Mouse (Mus musculus) hindbrain, postnatal 0 days (tissue): ENCODE results near the gene Lrmda. TPM values are rescaled to one million over a fixed set of nuclear protein-coding genes. Genes with fewer than 3 reads are reported as not detected.

Experiments used
- ATAC-seq: fragments of 200-750 bp; cut with Nextera tagmentation; 2 replicates; pipeline ENCODE4 v1.8.0; 2017; ENCODE audit warnings: mild to moderate bottlenecking, moderate TSS enrichment, moderate library complexity
- DNase-seq: peaks from one replicate; pipeline ENCODE4 v3.0.0-alpha.2; 2015; ENCODE audit warnings: low spot score
- H3K27ac ChIP-seq: fragments of 300-500 bp; sonication (generic); 2 replicates; pipeline ENCODE4 v1.5.1; 2014; ENCODE audit warnings: mild to moderate bottlenecking
- H3K27me3 ChIP-seq: fragments of 300-500 bp; sonication (generic); 2 replicates; pipeline ENCODE4 v1.6.1; 2014; ENCODE audit warnings: low read length, mixed read lengths; ENCODE audit not compliant: insufficient read depth
- H3K36me3 ChIP-seq: fragments of 300-500 bp; sonication (generic); 2 replicates; pipeline ENCODE4 v1.6.1; 2014; ENCODE audit warnings: low read length, mixed read lengths; ENCODE audit not compliant: insufficient read depth
- H3K4me1 ChIP-seq: fragments of 300-500 bp; sonication (generic); 2 replicates; pipeline ENCODE4 v1.6.1; 2014; ENCODE audit warnings: antibody characterized with exemption, low read length, mixed read lengths; ENCODE audit not compliant: insufficient read depth
- H3K4me2 ChIP-seq: fragments of 300-500 bp; sonication (generic); 2 replicates; pipeline ENCODE4 v1.6.1; 2014; ENCODE audit warnings: low read depth, mild to moderate bottlenecking, low read length, moderate library complexity, mixed read lengths
- H3K4me3 ChIP-seq: fragments of 300-500 bp; sonication (generic); 2 replicates; pipeline ENCODE4 v1.5.1; 2014; ENCODE audit warnings: low read length
- H3K9ac ChIP-seq: fragments of 300-500 bp; sonication (generic); replicated peaks from 2 replicates; pipeline ENCODE4 v1.6.1; 2014; ENCODE audit warnings: mild to moderate bottlenecking, low read length, moderate library complexity, mixed read lengths
- H3K9me3 ChIP-seq: fragments of 300-500 bp; sonication (generic); 2 replicates; pipeline ENCODE4 v1.6.1; 2016; ENCODE audit warnings: low read length, mixed read lengths
- CTCF ChIP-seq: IDR thresholded peaks from 2 replicates; pipeline ENCODE4 v1.5.1; 2016; ENCODE audit warnings: antibody characterized with exemption, control low read depth, low read depth
- WGBS: fragments of 180-500 bp; shearing (Covaris S2); extraction: QIAGEN DNeasy Blood & Tissue Kit; methylation state at CpG from one replicate; pipeline ENCODE4 v1.1.7; 2014; 5-methylcytosine and 5-hydroxymethylcytosine counted together
- polyA plus RNA-seq: library from polyadenylated mRNA; unstranded; fragments of >200 nt; fragmentation: Nextera tagmentation; extraction: Ambion mirVana; gene quantifications from 2 replicates; pipeline ENCODE4 v1.2.1, GENCODE M21; 2015
- total RNA-seq: library from RNA; depleted of rRNA; stranded (reverse); fragments of >200 nt; gene quantifications from 2 replicates; pipeline ENCODE4 v1.2.3, GENCODE M21; 2014

Lrmda gene
- total and polyA plus RNA-seq, 2 experiments from 2014 or later: 0.21 to 0.53 TPM

GRCm38 (mm10) chr14:22673581-22673980 lies 654.1 kb downstream of the Lrmda start:
- Histone ChIP-seq H3K9ac (no peak overlapping the region), H3K4me1 (no peaks in the 10 kb centered on the region), H3K36me3 (no peaks in the 10 kb centered on the region), H3K27ac (no peak overlapping the region), H3K27me3 (no peaks in the 10 kb centered on the region), H3K4me2 (no peak overlapping the region), H3K4me3 (no peak overlapping the region), H3K9me3 (no peaks in the 10 kb centered on the region)
- TF ChIP-seq CTCF: no peak
- 35% methylated on average over 5 of the region's 5 CpGs for WGBS
- DNase-seq: no peak
- no peak for ATAC-seq

DNA sequence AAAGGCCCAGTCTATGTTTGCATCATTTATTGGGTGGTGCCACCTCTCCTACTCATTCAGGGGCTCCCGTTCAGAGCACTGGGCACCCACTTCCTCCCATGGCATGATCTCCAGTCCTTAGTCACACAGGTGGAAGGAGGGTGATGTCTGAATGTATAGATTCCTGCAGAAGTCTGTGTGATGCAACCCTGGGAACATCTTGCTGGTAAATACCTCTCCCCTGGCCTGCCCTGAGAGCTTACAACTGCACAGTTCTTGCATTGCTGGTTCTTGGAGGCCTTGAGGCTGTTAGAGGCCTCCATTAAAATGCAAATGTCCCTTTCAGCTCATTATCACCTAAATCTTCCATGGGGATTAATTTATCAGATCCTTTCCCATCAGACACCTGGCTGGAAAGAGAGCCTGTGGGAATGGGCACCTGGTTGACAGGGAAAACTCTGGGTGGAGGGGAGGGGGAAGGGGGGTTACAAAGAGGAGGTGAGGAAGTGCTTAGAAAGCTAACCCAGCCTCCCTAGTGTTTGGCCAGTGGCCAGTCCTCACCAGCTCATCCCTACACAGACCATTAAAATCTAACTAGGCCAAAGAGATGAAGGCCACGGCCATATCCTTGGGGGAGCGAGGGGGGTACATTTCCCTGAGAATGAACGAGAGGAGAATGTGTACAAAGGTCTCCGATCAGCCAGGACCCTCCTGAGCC lies 659.6 kb downstream of the Lrmda start:
- no peak overlapping the region for H3K4me2 ChIP-seq
- no peak overlapping the region for H3K4me3 ChIP-seq
- no peaks in the 10 kb centered on the region for H3K27me3 ChIP-seq
- no peaks in the 10 kb centered on the region for H3K4me1 ChIP-seq
- ATAC-seq: peak; percentile 47; the same call in 1 of the 2 replicates
- H3K27ac ChIP-seq: no peak overlapping the region
- H3K36me3 ChIP-seq: no peaks in the 10 kb centered on the region
- no peaks in the 10 kb centered on the region for H3K9me3 ChIP-seq
- 38% methylated on average over 5 of the region's 5 CpGs for WGBS
- no peak overlapping the region for H3K9ac ChIP-seq
- DNase-seq: no peak
- TF ChIP-seq CTCF: no peak

- Histone ChIP-seq H3K36me3 (no peaks in the 10 kb centered on the region), H3K9ac (no peak overlapping the region), H3K4me2 (no peak overlapping the region), H3K4me1 (no peaks in the 10 kb centered on the region), H3K27ac (no peak overlapping the region), H3K27me3 (no peaks in the 10 kb centered on the region), H3K4me3 (no peak overlapping the region), H3K9me3 (no peaks in the 10 kb centered on the region)
- DNase-seq (peak; percentile 40), ATAC-seq (peak; percentile 21; the same call in 1 of the 2 replicates)
- WGBS: 32% methylated on average over 9 of the region's 9 CpGs
- no peak for TF ChIP-seq CTCF
Observed at GRCm38 (mm10) chr14:22679705-22680643, 660.5 kb downstream of the Lrmda start.

DNA sequence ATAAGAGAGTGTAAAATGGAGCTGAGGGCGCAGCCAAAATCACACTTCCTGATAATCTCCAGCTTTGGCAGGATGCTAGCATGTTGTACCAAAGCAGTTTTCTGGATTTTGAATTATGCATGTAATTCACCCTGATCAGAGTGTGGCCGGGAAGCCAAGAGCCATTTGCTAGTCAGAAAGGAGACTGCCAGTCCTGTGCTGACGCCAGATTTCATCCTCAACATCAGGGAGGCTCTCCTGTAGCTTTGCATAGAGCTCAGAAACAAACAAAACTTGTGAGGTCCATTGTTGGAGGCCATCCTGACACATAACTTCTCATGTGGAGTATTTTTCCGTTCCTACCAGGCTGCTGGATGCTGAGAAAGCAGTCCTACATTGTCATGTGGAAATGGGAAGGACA lies 667.4 kb downstream of the Lrmda start:
- H3K4me3 ChIP-seq: no peak overlapping the region
- no peaks in the 10 kb centered on the region for H3K27me3 ChIP-seq
- no peaks in the 10 kb centered on the region for H3K36me3 ChIP-seq
- no peaks in the 10 kb centered on the region for H3K4me1 ChIP-seq
- H3K4me2 ChIP-seq: no peak overlapping the region
- no peak overlapping the region for H3K9ac ChIP-seq
- DNase-seq (no peak), ATAC-seq (no peak)
- TF ChIP-seq CTCF: no peak
- WGBS: 49% methylated on average over 4 of the region's 4 CpGs
- H3K27ac ChIP-seq: no peak overlapping the region
- no peaks in the 10 kb centered on the region for H3K9me3 ChIP-seq

DNA sequence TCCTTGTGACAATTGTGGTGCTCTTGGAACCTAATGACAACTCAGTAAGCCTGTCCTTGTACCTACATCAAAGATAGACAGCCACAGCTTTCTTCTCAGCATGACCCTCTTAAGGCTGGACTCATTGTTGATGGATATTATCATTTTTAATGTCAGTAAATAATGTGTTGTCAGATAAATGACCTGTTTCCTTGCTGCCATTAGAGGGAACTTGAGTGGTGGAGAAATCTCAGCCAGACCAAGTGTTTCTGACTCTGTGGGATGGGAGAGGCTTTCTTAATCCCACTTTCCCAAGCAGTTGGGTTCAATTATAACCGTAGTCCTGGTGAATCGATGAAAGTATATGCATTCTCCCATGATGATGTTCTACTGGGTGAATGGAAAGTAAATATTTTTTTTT lies 668.9 kb downstream of the Lrmda start:
- no peaks in the 10 kb centered on the region for H3K27me3 ChIP-seq
- DNase-seq: no peak
- no peak overlapping the region for H3K27ac ChIP-seq
- WGBS: 90% methylated on average over 2 of the region's 2 CpGs
- no peak for TF ChIP-seq CTCF
- H3K36me3 ChIP-seq: no peaks in the 10 kb centered on the region
- no peak overlapping the region for H3K9ac ChIP-seq
- no peak overlapping the region for H3K4me2 ChIP-seq
- H3K4me1 ChIP-seq: no peaks in the 10 kb centered on the region
- ATAC-seq: no peak
- no peaks in the 10 kb centered on the region for H3K9me3 ChIP-seq
- no peak overlapping the region for H3K4me3 ChIP-seq

DNA sequence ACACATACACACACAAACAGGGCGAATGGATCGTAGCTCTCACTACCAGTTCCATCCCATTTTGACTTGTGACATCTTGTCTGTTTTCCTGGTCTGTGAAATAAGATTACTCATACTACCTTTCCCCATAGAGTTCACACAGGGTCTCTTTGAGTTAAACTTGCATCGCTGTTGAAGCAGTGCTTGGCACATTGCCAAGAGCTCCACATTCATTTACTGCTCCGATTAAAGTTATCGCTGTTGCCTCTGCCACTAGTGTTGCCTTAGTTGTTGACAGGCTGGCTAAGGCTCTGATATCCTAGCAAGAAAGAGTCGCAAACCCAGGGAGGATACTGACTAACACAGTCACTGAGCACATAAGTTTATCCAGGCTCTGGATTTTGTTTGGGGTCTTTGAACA lies 675.9 kb downstream of the Lrmda start:
- peak; percentile 71 for DNase-seq
- TF ChIP-seq CTCF: no peak
- H3K9me3 ChIP-seq: no peaks in the 10 kb centered on the region
- H3K4me3 ChIP-seq: no peak overlapping the region
- 42% methylated on average over 6 of the region's 6 CpGs for WGBS
- no peaks in the 10 kb centered on the region for H3K27me3 ChIP-seq
- no peaks in the 10 kb centered on the region for H3K4me1 ChIP-seq
- ATAC-seq: no peak
- no peak overlapping the region for H3K27ac ChIP-seq
- H3K36me3 ChIP-seq: no peaks in the 10 kb centered on the region
- no peak overlapping the region for H3K4me2 ChIP-seq
- no peak overlapping the region for H3K9ac ChIP-seq

GRCm38 (mm10) chr14:22695931-22696365 lies 676.4 kb downstream of the Lrmda start:
- no peak for DNase-seq
- 68% methylated on average over 4 of the region's 4 CpGs for WGBS
- ATAC-seq: no peak
- Histone ChIP-seq H3K4me1 (no peaks in the 10 kb centered on the region), H3K9me3 (no peaks in the 10 kb centered on the region), H3K9ac (no peak overlapping the region), H3K4me2 (no peak overlapping the region), H3K36me3 (no peaks in the 10 kb centered on the region), H3K4me3 (no peak overlapping the region), H3K27me3 (no peaks in the 10 kb centered on the region), H3K27ac (no peak overlapping the region)
- no peak for TF ChIP-seq CTCF
